Mouse (Mus musculus): ENCODE results near the gene Fbxw10. TPM values are rescaled to one million over a fixed set of nuclear protein-coding genes. Genes with fewer than 3 reads are reported as not detected.
A peak's percentile ranks its signal among the peaks of the same experiment; 100 is the strongest.

Fbxw10 gene
- 0.24 and 0.43 TPM in 2 replicates for polyA plus RNA-seq (2015; fragmentation: Nextera tagmentation; extraction: Ambion mirVana)

DNA sequence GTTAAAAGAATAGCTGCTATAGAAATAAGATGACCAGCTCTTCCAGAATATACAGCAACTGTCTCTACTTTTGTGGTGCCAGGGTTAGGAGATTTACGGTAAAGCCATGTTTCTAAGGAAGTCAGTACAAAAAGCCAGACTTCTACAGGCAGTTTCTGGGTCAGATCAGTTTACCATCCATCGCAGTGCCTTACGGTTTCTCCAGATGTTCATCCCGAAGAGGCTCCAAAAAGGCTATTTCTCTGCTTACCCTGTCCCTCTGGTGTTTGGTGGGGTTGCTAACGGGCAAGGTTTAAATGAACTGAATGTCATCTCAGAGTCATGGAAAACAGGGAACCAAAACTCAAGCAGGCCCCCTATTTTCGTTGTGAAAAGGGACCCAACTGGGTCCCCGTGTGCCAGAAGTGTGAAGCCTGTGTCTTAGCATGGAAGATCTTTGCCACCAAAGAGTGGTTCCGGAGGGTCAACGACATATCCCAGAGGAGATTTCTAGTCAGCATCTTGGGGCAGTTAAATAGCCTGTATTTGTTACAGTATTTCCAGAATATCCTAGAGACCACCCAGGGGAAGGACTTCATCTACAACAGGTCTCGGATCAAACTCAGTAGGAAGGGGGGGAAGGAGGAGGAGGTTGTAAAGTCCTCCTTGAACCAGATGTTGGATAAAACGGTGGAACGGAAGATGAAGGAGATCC, at the start of gene Fbxw10:
TSS of gene Fbxw10 (plus strand) at position 109 of the 694 bp plus-strand sequence.
- H3K27ac ChIP-seq (ENCODE audit: low read length) = peak within 1 kb of the TSS; percentile 16; the same call in 1 of the 2 replicates
- no peaks in the 10 kb centered on the region for H3K27me3 ChIP-seq (replicated peaks; ENCODE audit: control insufficient read depth, insufficient read depth, low read length)
- peaks cover 4% of the 10 kb centered on the region; the same call in 1 of the 2 replicates for H3K4me1 ChIP-seq (ENCODE audit: control insufficient read depth, insufficient read depth, low read length)
- peak within 1 kb of the TSS; percentile 46; the same call in 1 of the 2 replicates for H3K9ac ChIP-seq (ENCODE audit: low read depth, low read length)
- peak within 1 kb of the TSS; percentile 10; the same call in 1 of the 2 replicates for H3K4me3 ChIP-seq (ENCODE audit: low read length)
- ATAC-seq = no peak
- 30% methylated on average over 12 of the region's 12 CpGs for WGBS
- H3K9me3 ChIP-seq (ENCODE audit: control insufficient read depth, low read length) = no peaks in the 10 kb centered on the region
- H3K4me2 ChIP-seq (ENCODE audit: low read depth, low read length) = peak within 1 kb of the TSS; percentile 39
- no peaks in the 10 kb centered on the region for H3K36me3 ChIP-seq (ENCODE audit: control insufficient read depth, insufficient read depth, low read length)

- H3K4me1 ChIP-seq (ENCODE audit: control insufficient read depth, insufficient read depth, low read length) = no peaks in the 10 kb centered on the region
- no peak overlapping the region for H3K4me3 ChIP-seq (ENCODE audit: low read length)
- peak overlapping the region; percentile 28 for H3K4me2 ChIP-seq (ENCODE audit: low read depth, low read length)
- no peak overlapping the region for H3K27ac ChIP-seq (ENCODE audit: low read length)
- H3K27me3 ChIP-seq (replicated peaks; ENCODE audit: control insufficient read depth, insufficient read depth, low read length) = no peaks in the 10 kb centered on the region
- WGBS = 39% methylated on average over 13 of the region's 13 CpGs
- H3K36me3 ChIP-seq (ENCODE audit: control insufficient read depth, insufficient read depth, low read length) = no peaks in the 10 kb centered on the region
- H3K9ac ChIP-seq (ENCODE audit: low read depth, low read length) = no peak overlapping the region
- peak; percentile 55; the same call in 1 of the 2 replicates for ATAC-seq
- no peaks in the 10 kb centered on the region for H3K9me3 ChIP-seq (ENCODE audit: control insufficient read depth, low read length)
Observed at GRCm38 (mm10) chr11:62804119-62804518, 42.8 kb upstream of the Fbxw10 start.

DNA sequence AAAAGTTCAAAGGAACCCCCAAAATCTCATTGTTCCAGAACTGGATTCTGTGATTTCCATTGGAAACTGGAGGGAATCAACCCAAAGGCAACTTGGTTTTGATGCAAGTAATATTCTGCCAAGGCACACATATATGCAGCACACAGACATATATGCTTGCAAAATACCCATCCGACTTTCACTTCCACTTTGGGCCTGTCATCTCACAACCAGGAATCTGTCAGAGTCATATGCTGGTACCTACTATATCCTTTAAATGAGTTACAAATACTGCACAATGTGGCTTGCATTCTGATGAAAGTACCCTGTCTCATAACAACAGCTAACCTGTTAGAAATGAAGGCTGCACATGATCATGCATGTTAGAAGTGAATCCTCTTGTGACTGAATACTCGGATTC, 38.9 kb upstream of the Fbxw10 start:
- Histone ChIP-seq H3K4me1 (ENCODE audit: control insufficient read depth, insufficient read depth, low read length) (no peaks in the 10 kb centered on the region), H3K9me3 (ENCODE audit: control insufficient read depth, low read length) (no peaks in the 10 kb centered on the region), H3K4me3 (ENCODE audit: low read length) (no peak overlapping the region), H3K27ac (ENCODE audit: low read length) (no peak overlapping the region), H3K27me3 (replicated peaks; ENCODE audit: control insufficient read depth, insufficient read depth, low read length) (no peaks in the 10 kb centered on the region), H3K4me2 (ENCODE audit: low read depth, low read length) (no peak overlapping the region), H3K9ac (ENCODE audit: low read depth, low read length) (no peak overlapping the region), H3K36me3 (ENCODE audit: control insufficient read depth, insufficient read depth, low read length) (no peaks in the 10 kb centered on the region)
- 88% methylated on average over 2 of the region's 2 CpGs for WGBS
- no peak for ATAC-seq

- no peaks in the 10 kb centered on the region for H3K36me3 ChIP-seq (ENCODE audit: control insufficient read depth, insufficient read depth, low read length)
- no peak for ATAC-seq
- H3K9ac ChIP-seq (ENCODE audit: low read depth, low read length) = no peak overlapping the region
- H3K27me3 ChIP-seq (replicated peaks; ENCODE audit: control insufficient read depth, insufficient read depth, low read length) = no peaks in the 10 kb centered on the region
- no peaks in the 10 kb centered on the region for H3K9me3 ChIP-seq (ENCODE audit: control insufficient read depth, low read length)
- 73% methylated on average over 4 of the region's 4 CpGs for WGBS
- no peak overlapping the region for H3K27ac ChIP-seq (ENCODE audit: low read length)
- H3K4me2 ChIP-seq (ENCODE audit: low read depth, low read length) = no peak overlapping the region
- H3K4me1 ChIP-seq (ENCODE audit: control insufficient read depth, insufficient read depth, low read length) = peaks cover 3% of the 10 kb centered on the region; the same call in 1 of the 2 replicates
- H3K4me3 ChIP-seq (ENCODE audit: low read length) = no peak overlapping the region
Observed at GRCm38 (mm10) chr11:62809201-62809600, 37.7 kb upstream of the Fbxw10 start.

GRCm38 (mm10) chr11:62812268-62812667, 34.6 kb upstream of the Fbxw10 start:
- Histone ChIP-seq H3K9me3 (ENCODE audit: control insufficient read depth, low read length) (no peaks in the 10 kb centered on the region), H3K4me1 (ENCODE audit: control insufficient read depth, insufficient read depth, low read length) (peaks cover 14% of the 10 kb centered on the region; the same call in 1 of the 2 replicates), H3K4me3 (ENCODE audit: low read length) (no peak overlapping the region), H3K4me2 (ENCODE audit: low read depth, low read length) (no peak overlapping the region), H3K9ac (ENCODE audit: low read depth, low read length) (no peak overlapping the region), H3K27me3 (replicated peaks; ENCODE audit: control insufficient read depth, insufficient read depth, low read length) (no peaks in the 10 kb centered on the region), H3K36me3 (ENCODE audit: control insufficient read depth, insufficient read depth, low read length) (no peaks in the 10 kb centered on the region), H3K27ac (ENCODE audit: low read length) (no peak overlapping the region)
- WGBS = 78% methylated on average over 6 of the region's 6 CpGs
- ATAC-seq = no peak

GRCm38 (mm10) chr11:62813497-62813896, 33.4 kb upstream of the Fbxw10 start:
- ATAC-seq = no peak
- H3K27me3 ChIP-seq (replicated peaks; ENCODE audit: control insufficient read depth, insufficient read depth, low read length) = no peaks in the 10 kb centered on the region
- H3K27ac ChIP-seq (ENCODE audit: low read length) = no peak overlapping the region
- H3K4me3 ChIP-seq (ENCODE audit: low read length) = no peak overlapping the region
- H3K36me3 ChIP-seq (ENCODE audit: control insufficient read depth, insufficient read depth, low read length) = no peaks in the 10 kb centered on the region
- H3K4me1 ChIP-seq (ENCODE audit: control insufficient read depth, insufficient read depth, low read length) = peaks cover 14% of the 10 kb centered on the region; the same call in 1 of the 2 replicates
- WGBS = 28% methylated on average over 1 of the region's 1 CpGs
- H3K4me2 ChIP-seq (ENCODE audit: low read depth, low read length) = no peak overlapping the region
- H3K9me3 ChIP-seq (ENCODE audit: control insufficient read depth, low read length) = no peaks in the 10 kb centered on the region
- no peak overlapping the region for H3K9ac ChIP-seq (ENCODE audit: low read depth, low read length)

DNA sequence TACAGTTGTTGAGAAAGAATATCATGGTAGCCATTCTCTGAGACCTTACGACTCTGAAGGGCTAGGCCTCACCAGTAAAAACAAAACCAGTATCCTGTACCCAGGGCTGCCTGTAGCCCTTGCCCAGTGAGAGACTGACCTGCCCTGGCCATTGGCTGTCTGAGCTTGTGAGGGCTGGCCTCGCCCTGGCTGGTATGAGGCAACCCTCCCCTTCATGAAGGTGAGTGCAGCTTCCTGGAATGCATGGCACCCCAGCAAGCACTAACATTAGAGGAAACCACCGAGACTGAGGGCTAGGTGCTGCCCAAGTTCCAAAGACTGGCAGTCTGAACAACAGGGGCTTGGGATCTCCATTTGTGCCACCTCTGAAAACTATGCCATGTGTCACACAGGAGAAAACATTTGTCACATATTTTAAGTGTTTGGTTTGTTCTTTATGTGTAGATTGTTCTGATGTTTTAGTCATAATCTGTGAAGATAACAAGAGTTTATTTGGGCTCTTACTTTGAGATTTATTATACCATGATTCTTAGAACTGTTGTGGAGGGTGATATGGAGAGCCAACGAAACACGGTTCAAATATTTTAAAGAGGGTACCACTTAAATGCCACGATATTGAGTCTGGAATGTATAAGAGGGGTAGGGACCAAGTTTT, 32.8 kb upstream of the Fbxw10 start:
- no peak overlapping the region for H3K4me2 ChIP-seq (ENCODE audit: low read depth, low read length)
- no peaks in the 10 kb centered on the region for H3K9me3 ChIP-seq (ENCODE audit: control insufficient read depth, low read length)
- H3K27ac ChIP-seq (ENCODE audit: low read length) = no peak overlapping the region
- no peak overlapping the region for H3K9ac ChIP-seq (ENCODE audit: low read depth, low read length)
- H3K4me1 ChIP-seq (ENCODE audit: control insufficient read depth, insufficient read depth, low read length) = peaks cover 17% of the 10 kb centered on the region; the same call in 1 of the 2 replicates
- no peaks in the 10 kb centered on the region for H3K27me3 ChIP-seq (replicated peaks; ENCODE audit: control insufficient read depth, insufficient read depth, low read length)
- WGBS = 60% methylated on average over 6 of the region's 6 CpGs
- H3K4me3 ChIP-seq (ENCODE audit: low read length) = no peak overlapping the region
- peak; percentile 73 for ATAC-seq
- no peaks in the 10 kb centered on the region for H3K36me3 ChIP-seq (ENCODE audit: control insufficient read depth, insufficient read depth, low read length)

GRCm38 (mm10) chr11:62814625-62815024, 32.2 kb upstream of the Fbxw10 start:
- H3K27ac ChIP-seq (ENCODE audit: low read length) = no peak overlapping the region
- WGBS = 51% methylated on average over 4 of the region's 4 CpGs
- no peak for ATAC-seq
- no peak overlapping the region for H3K4me3 ChIP-seq (ENCODE audit: low read length)
- H3K36me3 ChIP-seq (ENCODE audit: control insufficient read depth, insufficient read depth, low read length) = no peaks in the 10 kb centered on the region
- H3K9me3 ChIP-seq (ENCODE audit: control insufficient read depth, low read length) = no peaks in the 10 kb centered on the region
- H3K9ac ChIP-seq (ENCODE audit: low read depth, low read length) = no peak overlapping the region
- H3K4me1 ChIP-seq (ENCODE audit: control insufficient read depth, insufficient read depth, low read length) = peaks cover 22% of the 10 kb centered on the region
- no peaks in the 10 kb centered on the region for H3K27me3 ChIP-seq (replicated peaks; ENCODE audit: control insufficient read depth, insufficient read depth, low read length)
- H3K4me2 ChIP-seq (ENCODE audit: low read depth, low read length) = no peak overlapping the region

GRCm38 (mm10) chr11:62815438-62815837, 31.4 kb upstream of the Fbxw10 start:
- Histone ChIP-seq H3K27ac (ENCODE audit: low read length) (no peak overlapping the region), H3K4me2 (ENCODE audit: low read depth, low read length) (no peak overlapping the region)
- WGBS = 93% methylated on average over 1 of the region's 1 CpGs

More at GRCm38 (mm10) chr11:62815438-62815837, 31.4 kb upstream of the Fbxw10 start:
- ATAC-seq = no peak
- H3K36me3 ChIP-seq (ENCODE audit: control insufficient read depth, insufficient read depth, low read length) = no peaks in the 10 kb centered on the region
- no peaks in the 10 kb centered on the region for H3K27me3 ChIP-seq (replicated peaks; ENCODE audit: control insufficient read depth, insufficient read depth, low read length)
- H3K9me3 ChIP-seq (ENCODE audit: control insufficient read depth, low read length) = no peaks in the 10 kb centered on the region
- no peak overlapping the region for H3K9ac ChIP-seq (ENCODE audit: low read depth, low read length)
- no peak overlapping the region for H3K4me3 ChIP-seq (ENCODE audit: low read length)
- peaks cover 24% of the 10 kb centered on the region for H3K4me1 ChIP-seq (ENCODE audit: control insufficient read depth, insufficient read depth, low read length)
